Mouse (Mus musculus) gastrocnemius, postnatal 36 days (tissue): Measurements from ENCODE around the gene Slc25a38. TPM values are rescaled to one million over a fixed set of nuclear protein-coding genes. Genes with fewer than 3 reads are reported as not detected.
"Not testable (repeated sequence)": the region's sequence is repeated elsewhere in the genome, so short reads cannot be mapped to it uniquely, and the experiment has no call there.

Experiments
- DNase-seq, 2 experiments: peaks; one replicate each; pipeline ENCODE4 v3.0.0; 2022
- intact Hi-C: fragments of 180-260 bp; cut with DNase I; formaldehyde crosslinking; loops from one replicate; pipeline ENCODE4 v1.15.1; 2025
- total RNA-seq, 2 experiments: library from RNA; stranded (reverse); gene quantifications; 2 replicates each; pipeline ENCODE4 v1.2.3; 2021

The Slc25a38 gene
- total RNA-seq, 2 experiments from 2014 or later: 7.8 to 9.2 TPM

DNA sequence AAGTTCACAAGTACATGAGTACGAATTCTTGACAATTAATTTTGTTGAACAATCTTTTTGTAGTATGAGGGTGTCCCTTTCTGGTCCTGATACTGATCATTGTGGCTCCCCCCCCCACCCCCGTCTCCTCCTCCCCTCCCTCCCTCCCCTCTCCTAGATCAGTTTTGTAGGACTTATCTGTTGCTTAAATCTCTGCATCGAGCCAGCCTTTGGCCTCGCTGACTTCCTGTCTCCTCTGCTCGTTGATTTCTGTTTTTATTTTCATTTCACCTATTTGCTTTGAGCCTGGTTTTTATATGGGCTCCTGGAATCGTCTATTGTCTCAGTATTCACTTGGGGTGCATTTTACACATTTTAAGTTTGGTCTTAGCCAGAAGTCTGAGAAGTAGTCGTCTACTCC is 14.3 kb upstream of the Slc25a38 start:
- DNase-seq: no peak
- intact Hi-C loops: loop anchor here (5.0 kb wide), 2 partner anchors 69 to 134 kb away; no protein-coding TSS in a partner anchor

DNA sequence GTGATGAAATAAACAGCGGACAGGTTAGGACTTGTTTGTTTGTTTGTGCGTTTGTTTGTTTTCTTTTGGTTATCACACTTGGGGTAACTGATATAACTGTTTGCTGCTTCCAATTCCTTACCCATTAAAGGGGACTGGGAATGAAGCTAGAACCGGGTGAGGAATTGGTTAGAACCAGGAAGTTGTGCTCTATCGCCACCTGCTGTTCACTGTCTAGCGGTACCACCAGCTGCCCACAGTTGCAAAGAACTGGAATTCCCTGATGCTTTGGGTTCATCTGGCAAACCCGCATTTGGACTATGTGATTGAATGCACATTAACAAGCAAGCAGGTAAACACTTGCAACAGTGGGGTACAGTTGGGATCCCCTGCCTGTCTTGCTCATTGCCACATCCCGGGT is 11.5 kb upstream of the Slc25a38 start:
- DNase-seq: peak; percentile 33 to 47
- intact Hi-C loops: loop anchor here (5.0 kb wide), 2 partner anchors 71 to 136 kb away; no protein-coding TSS in a partner anchor

DNA sequence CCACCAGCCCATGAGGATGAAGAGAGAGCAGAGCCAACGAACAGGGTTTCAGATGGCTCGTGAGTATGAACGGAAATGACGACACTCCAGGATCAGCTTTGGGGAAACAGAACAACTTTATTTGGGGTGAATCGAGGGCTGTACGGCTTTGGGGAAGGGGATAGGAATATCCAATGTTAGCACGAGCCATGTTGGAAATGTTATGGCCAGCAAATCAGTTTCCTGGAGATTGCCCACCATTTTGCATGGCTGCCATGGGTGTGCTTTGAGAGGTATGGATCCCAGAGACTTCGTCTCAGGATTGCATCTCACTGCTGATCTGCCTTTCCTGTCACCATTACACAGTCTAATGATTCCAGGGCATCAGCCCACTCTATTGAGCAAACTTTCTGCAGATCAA is 10.9 kb upstream of the Slc25a38 start:
- no peak for DNase-seq
- intact Hi-C loops: loop anchor here (5.0 kb wide), 2 partner anchors 72 to 137 kb away; no protein-coding TSS in a partner anchor

DNA sequence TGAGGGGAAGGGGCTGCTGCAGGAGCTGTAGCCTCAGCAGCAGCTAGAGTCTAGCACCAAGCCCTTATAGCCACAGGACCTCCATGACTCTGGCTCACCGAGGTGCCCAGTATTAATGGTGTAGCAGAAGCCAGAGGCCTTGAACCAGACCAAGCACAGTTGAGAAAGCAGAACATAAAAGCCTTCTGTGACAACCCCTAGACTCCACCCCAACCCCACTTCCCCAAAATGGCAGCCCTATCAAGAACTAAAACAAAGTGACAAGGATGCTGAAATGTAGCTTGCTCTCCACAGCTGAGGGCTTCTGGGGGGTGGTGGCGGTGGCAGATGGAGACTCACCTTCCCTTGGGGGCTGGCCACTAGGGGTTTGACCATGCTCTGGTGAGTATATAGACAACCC is 9.0 kb upstream of the Slc25a38 start:
- no peak for DNase-seq
- intact Hi-C loops: no loop called here

DNA sequence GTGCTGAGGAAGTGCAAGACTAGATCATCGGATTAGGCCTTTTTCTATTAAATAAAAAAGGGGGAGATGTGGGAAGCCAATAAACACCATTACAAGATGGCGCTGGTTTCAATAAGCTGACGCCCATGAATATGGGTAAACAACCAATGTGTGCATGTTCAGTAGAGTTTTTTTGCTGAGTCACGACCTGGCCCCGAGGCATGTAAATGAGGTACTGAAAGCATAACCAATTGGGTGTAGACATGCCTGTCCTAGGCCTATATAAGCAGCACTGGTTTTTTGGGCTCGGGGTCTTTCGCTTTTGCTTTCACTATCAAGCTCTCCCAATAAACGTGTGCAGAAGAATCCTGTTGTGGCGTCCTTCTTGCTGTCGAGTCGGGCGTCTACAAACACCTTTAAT is 1.2 kb upstream of the Slc25a38 start:
- DNase-seq, intact Hi-C loops: not testable (repeated sequence)

DNA sequence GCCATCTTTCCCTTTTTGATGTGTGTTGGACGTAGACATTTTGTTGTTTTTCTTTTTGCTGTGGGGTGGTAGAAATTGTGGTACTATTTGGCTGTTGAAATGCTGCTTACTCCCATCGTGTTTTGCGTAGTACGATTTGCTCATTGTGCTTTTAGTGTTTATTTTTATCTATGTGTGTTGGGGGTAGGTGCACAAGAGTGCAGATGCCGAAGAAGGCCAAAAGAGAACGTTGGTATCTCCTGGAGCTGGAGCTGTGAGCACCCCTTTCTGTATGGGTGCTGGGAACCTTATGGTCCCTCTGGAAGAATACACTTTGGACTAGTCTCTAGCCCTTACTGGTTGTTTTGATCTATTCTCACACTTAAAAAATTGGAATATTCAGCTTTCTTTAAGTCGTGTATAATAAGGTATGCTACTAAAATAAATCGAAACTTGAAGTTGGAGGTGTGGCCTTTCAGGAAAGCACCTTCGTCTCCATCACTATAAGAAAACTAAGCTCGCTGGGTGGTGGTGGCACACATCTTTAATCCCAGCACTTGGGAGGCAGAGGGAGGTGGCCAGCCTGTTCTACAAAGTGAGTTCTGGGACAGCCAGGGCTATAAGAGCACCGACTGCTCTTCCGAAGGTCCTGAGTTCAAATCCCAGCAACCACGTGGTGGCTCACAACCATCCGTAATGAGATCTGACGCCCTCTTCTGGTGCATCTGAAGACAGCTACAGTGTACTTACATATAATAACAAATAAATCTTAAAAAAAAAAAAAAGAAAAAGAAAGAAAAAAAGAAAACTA is 1.2 kb downstream of the Slc25a38 start:
- DNase-seq: no peak
- intact Hi-C loops: no loop called here

DNA sequence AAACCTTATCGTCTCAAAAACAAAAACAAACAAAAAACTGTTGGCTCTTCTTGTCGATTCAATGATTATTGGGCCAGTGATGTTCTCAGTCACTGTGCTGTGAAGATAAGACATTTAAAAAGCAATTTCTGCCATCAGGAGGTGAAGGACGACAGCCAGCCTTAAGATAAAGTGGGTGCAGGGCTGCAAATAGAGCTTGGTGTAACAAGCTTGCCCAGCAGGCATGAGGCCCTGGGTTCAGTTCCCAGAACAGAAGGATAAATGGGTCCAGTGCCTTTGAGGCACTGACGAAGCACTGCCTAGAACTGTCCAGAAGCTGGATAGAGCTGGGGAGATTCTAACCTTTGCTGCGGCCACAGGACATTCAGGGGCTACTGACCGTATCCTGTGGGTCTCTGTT is 2.3 kb downstream of the Slc25a38 start:
- intact Hi-C loops: no loop called here
- DNase-seq: no peak

DNA sequence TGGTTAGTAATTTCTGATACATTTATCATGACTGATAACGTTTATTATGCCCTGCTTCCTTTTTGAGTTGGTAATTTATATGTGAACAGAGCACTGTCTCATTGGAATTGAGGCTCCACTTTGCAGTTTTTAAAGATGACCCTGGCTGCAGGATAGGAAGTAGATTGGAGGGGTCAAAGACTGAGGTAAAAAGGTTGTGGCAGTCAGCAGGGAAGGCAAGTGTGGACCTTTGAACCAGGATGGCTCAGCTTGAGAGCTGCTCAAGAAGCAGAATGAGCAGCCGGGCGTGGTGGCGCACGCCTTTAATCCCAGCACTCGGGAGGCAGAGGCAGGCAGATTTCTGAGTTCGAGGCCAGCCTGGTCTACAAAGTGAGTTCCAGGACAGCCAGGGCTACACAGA is 3.3 kb downstream of the Slc25a38 start:
- intact Hi-C loops: no loop called here
- no peak for DNase-seq

DNA sequence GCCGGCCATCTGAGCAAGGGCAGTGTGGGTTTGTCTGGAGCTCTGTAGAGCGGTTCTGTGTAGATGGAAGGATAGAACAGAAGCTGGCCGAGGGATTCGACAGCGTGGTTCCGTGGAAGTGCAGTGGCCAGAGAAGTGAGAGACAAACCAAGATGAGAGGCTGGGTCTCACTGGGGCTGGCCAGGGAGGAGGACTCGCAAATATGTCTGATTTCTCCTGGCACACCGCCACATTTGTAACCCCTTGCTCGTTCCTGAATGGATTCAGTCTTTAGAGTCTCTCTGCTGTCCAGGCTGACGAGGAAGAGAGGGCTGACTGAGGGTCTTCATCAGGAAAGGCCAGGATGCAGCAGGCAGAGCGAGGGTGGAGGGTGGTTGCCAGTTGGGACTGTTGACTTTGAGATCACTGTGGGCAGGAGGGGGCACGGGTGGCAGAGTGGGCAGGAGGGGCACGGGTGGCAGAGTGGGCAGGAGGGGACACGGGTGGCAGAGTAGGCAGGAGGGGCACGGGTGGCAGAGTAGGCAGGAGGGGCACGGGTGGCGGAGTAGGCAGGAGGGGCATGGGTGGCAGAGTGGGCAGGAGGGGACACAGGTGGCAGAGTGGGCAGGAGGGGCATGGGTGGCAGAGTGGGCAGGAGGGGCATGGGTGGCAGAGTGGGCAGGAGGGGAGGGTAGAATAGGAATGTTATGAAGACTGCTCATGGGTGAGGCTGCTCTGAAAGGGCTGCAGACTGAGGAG is 4.0 kb downstream of the Slc25a38 start:
- intact Hi-C loops: no loop called here
- DNase-seq: no peak

DNA sequence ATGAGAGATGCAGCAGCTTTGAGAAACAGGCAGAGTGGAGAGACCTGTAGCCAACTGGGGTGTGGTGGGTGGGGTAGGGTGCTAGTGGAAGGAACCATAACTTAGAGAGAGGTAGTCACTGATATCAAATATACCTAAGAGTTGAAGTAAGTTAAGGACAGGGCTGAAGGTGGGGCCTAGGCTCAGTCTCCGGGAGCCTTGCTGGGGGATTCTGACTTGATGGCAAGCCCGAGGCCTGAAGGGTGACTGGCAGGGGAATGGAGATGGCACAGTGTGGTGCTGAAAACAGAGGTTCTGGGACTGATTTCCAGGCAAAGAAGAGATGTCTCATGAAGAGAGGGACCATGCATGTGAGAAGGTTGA is 4.6 kb downstream of the Slc25a38 start:
- DNase-seq: no peak

DNA sequence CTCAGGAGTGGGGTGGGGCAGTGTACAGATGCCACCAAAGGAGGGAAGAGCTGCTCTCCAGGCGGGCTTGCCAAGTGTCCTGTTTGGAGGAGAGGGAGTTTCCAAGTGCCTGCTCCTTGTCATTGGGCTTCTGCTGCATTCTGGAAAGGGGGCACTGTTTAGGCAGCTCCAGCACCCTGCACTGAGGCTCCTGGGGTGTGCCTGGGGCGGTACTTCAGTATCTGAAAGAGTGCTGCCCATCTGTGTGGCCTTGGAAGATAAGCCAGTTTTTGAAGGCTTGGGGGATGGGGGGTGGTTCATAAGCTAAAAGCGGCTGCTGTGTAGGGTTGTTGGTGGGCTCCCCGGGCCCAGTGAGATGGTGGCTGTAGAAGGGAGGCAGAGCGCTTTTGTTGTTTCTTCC is 5.4 kb downstream of the Slc25a38 start:
- no peak for DNase-seq
- intact Hi-C loops: no loop called here

More for the DNA sequence above, 4.6 kb downstream of the Slc25a38 start:
- intact Hi-C loops: no loop called here

DNA sequence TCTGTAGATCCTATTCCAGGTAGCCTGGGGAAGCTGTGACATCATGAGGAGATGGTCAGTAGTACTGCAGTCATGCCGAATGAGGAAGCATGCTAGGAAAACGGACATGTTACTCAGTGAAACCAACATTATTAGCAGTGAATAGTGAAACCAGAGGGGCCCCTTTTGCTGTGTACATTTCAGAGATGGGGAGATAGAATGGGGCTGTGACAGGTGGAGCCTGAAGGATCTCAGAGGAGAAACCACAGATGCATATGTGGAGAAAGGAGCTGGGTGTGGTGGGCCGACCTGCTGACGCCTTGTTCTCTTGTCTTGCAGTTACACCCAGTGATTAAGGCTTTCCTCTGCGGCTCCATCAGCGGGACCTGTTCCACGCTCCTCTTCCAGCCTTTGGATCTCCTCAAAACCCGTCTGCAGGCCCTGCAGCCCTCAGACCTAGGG is 6.0 kb downstream of the Slc25a38 start:
- intact Hi-C loops: no loop called here
- DNase-seq: no peak

DNA sequence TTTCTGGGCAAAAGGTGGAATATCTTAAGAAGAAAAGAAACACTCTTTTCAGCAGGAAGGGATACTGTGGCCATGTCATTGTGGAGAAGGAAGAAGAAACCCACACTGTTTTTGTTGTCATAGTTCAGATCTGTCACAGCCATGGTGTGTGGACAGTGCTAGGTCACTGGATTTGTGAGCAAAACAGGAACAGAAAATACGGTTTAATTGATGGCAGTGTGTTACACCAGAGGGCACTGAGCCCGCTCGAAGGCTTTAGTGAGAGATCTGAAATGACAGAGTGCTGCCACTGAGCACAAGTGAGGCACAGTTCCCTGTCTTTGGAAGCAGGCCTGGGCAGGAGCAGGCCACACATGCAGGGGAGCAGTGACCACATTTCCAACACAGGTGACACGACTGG is 8.0 kb downstream of the Slc25a38 start:
- no peak for DNase-seq

DNA sequence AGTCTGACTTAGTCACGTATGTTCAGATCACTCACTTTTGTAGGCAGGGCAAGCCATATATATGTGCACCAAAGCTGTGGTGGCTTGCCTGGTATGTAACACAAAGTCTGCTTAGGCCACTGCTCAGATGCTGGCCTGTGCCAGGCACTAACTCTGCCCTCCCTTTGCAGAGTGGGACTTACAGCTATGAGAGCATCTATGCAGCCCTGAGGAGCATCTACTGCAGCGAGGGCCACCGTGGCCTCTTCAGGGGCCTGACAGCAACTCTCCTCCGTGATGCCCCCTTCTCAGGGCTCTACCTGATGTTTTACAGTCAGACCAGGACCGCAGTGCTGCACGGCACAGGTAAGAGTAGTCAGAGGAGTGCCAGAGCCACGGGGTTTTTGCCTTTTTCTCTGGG is 10.3 kb downstream of the Slc25a38 start:
- DNase-seq: no peak
- intact Hi-C loops: no loop called here

More for the DNA sequence above, 8.0 kb downstream of the Slc25a38 start:
- intact Hi-C loops: no loop called here

DNA sequence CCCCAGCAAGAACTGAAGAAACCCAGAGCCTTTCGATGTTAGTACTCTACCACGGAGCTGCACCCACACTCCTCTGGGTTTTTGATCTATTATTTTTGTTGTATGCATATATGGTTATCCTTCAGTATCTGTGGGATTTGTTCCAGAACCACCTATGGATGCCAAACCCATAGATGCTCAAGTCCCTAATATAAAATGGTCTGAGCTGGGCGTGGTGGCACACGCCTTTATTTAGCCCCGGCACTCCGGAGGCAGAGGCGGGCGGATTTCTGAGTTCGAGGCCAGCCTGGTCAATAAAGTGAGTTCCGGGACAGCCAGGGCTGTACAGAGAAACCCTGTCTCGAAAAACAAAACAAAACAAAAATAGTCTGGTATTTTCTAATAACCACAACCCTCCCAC is 16.7 kb downstream of the Slc25a38 start:
- intact Hi-C loops: loop anchor here (5.0 kb wide), 1 partner anchor 365 kb away; the partner anchor contains the start of gene Eif1b
- no peak for DNase-seq

DNA sequence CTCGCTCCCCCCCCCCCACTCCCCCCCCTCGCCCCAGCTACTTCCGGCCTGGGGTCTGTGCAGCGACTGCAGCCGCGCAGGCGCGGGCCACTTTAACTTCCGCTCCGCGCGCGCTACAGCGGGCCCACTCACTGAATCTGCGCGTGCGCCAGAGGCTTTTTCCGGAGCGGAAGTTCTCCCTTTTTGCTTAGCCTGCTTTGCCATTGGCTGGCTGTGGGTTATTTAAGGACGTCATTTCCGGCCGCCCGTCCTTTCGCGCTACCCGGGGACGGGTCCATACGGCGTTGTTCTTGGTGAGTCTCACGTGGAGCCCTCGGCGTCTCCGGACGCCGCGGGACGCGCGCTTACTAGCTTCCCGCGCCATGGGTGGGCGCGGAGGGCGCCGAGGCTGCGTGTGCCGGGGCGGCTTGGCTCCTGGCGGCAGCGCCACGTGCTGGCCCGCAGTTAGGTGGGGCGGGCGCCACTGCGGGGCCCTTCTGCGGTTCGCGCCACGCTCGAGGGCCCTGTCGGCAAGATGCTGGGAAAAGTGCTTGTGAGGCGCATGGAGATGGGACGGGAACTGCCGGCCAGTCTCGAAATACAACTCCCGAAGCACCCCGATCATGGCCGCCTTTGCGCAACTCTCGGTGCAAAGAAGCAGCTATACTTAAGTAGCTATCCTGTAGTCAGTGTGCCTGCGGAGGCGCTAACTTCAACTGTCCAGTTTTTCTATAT is 17.5 kb downstream of the Slc25a38 start, which contains the start of gene Rpsa:
Rpsa (plus strand) TSS at position 152 of the 714 bp plus-strand sequence.
- DNase-seq: peak; percentile 91 to 94
- intact Hi-C loops: loop anchor here (5.0 kb wide), 1 partner anchor 365 kb away; the partner anchor contains the start of gene Eif1b

DNA sequence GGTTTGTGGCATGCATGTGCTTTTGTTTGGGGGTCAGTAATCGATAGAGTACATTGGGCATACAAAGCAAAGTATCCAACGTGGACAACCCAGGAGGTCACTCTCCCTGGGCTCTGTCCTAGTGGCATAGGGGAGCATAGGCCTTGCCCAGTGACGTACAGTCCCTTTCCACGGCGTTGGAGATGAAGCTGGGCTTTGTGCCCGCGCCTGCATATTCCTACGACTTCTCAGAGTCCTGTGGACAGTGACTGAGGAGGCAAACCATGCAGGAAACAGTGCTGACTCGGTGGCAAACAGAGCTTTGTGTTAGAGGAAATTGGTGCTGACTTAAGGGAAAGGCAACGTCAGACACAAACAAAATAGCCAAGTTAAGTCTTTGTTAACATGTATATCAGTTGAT is 19.1 kb downstream of the Slc25a38 start:
- no peak for DNase-seq
- intact Hi-C loops: loop anchor here (5.0 kb wide), 1 partner anchor 363 kb away; the partner anchor contains the start of gene Eif1b

DNA sequence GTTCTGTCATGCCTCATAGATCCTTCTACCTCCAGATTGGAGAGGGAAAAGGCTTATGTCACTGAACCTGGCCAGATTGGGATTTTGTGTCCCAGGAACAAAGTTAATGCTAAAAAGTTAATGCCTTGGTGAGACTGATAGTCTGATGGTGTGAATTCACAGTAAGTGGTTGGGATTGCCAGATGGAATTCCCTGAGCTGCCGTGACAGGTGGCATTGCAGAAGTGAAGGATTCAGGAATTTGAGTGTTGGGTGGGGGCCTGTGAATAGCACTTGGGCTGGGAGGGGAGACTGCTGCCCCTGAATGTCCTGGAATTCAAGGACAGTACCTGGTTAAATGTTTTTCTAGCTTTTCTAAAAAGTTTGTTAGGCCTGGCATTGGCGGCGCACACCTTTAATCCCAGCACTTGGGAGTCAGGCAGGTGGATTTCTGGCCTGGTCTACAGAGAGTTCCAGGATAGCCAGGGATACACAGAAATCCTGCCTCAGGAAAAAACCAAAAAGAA is 21.7 kb downstream of the Slc25a38 start:
- no peak for DNase-seq
- intact Hi-C loops: loop anchor here (10.0 kb wide), 1 partner anchor 443 kb away; the partner anchor contains the start of gene Rpl14

DNA sequence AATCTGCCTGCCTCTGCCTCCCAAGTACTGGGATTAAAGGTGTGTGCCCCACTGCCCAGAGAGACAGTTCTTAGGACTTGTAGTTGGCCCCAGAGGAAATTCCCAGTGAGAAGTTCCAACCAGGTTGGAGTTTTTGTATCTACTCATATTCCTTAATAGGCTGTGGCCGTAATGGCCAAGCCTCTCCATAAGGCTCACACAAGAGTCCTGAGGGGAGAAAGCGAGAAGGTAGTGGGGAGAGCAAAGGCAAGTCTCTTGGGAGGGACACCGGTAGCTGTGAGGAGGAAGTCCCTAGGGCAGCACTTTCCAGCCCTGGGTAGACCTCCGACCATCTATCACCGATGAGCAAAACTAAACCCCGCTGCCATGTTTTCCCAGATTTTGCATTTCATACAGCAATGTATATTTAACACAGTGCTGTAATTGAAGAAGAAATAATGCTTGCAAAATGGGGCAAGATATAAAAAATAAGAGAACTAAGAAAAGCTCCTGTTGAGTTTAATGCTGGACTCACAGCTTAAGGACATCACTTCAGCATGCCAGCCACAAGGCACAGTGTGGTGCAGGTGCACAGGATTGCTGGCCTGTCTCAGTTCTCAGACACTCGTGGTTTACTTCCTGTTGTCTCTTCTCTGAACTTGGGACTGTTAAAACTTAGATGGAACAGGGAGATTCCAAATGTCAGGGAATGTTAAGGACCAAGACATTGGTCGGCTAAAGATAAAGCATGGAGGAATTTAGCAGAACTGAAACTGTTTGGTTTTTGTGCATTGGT is 23.0 kb downstream of the Slc25a38 start:
- no peak for DNase-seq
- intact Hi-C loops: loop anchor here (10.0 kb wide), 1 partner anchor 442 kb away; the partner anchor contains the start of gene Rpl14
